Mouse (Mus musculus): ENCODE measurements around the gene Ms4a15. TPM values are rescaled to one million over a fixed set of nuclear protein-coding genes. Genes with fewer than 3 reads are reported as not detected.

Gene Ms4a15
- polyA plus RNA-seq, 1 experiment from 2014 or later = not detected

DNA sequence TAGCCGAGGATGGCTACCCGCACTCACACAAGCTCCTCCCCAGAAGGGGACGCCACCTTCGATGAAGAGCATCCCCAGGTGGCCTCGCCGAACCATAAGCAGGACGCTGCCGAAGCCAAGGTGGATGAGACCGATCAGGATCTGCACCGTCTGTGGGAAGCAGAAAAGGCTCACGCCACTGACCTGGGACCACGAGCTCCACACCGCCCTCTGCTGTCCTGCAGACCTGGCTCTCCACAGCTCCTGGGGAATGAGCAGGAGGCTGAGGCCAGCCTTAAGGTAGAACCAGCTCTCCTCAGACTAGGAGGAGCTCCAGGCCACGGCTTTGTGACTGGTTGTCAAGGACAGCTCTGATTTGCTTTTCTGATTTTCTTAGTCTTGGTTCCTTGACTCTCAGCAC is 9.9 kb downstream of the Ms4a15 start:
- in situ Hi-C loops (cut with MboI; ENCODE audit: low pct_unique_long_range_greater_than_20kb) = no loop called here
- POLR2A ChIA-PET = no interaction called here
- DNase-seq (ENCODE audit: low read depth, low spot score) (no peak), ATAC-seq (no peak)
- peak; percentile 54 for TF ChIP-seq CTCF (IDR thresholded peaks at IDR 0.05)
- CTCF ChIA-PET = interaction anchor here (0.8 to 1.9 kb wide), 7 partner anchors 9 to 160 kb away, joined by 3 to 6 read pairs (median 3); partner anchors contain the start of gene Ms4a15
- H3K27me3 ChIP-seq = no peaks in the 10 kb centered on the region

- POLR2A ChIA-PET = no interaction called here
- DNase-seq (ENCODE audit: low read depth, low spot score) = no peak
- no peak for TF ChIP-seq CTCF (IDR thresholded peaks at IDR 0.05)
- CTCF ChIA-PET = interaction anchor here (1.1 to 2.2 kb wide), 6 partner anchors 8 to 316 kb away, joined by 3 to 15 read pairs (median 6); no protein-coding TSS in a partner anchor
- H3K27me3 ChIP-seq = no peaks in the 10 kb centered on the region
- in situ Hi-C loops (cut with MboI; ENCODE audit: low pct_unique_long_range_greater_than_20kb) = no loop called here
- no peak for ATAC-seq
These were observed 12.8 kb downstream of the Ms4a15 start for GRCm38 (mm10) chr19:10980210-10980609.

GRCm38 (mm10) chr19:10979184-10980168 is 13.6 kb downstream of the Ms4a15 start:
- ChIA-PET POLR2A (interaction anchor here (0.7 kb wide), 1 partner anchor 334 kb away, joined by 4 read pairs; no protein-coding TSS in a partner anchor), CTCF (interaction anchor here (0.7 to 2.2 kb wide), 18 partner anchors 9 to 475 kb away, joined by 3 to 15 read pairs (median 4); no protein-coding TSS in a partner anchor)
- ATAC-seq (peak; percentile 74), DNase-seq (ENCODE audit: low read depth, low spot score) (no peak)
- no peaks in the 10 kb centered on the region for H3K27me3 ChIP-seq
- in situ Hi-C loops (cut with MboI; ENCODE audit: low pct_unique_long_range_greater_than_20kb) = no loop called here
- peak; percentile 85 for TF ChIP-seq CTCF (IDR thresholded peaks at IDR 0.05)

DNA sequence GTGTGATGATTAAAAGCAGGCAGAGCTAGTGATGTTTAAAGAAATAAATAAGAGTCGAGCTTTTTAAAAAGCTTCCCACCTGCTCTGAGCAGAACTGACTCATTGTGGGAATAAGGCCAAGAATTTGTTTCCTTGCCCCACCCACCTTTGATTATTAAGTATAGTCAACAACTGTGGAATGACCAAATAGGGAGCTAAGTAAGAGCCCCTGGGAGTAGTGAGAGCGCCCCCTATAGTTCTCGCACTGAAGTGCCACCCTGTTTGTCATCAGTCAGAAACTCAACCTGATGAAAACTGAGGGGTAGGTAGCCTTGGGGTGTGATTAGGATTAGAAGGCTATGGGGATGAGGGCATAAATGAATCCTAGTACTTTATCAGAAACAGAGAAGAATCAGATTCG is 16.7 kb downstream of the Ms4a15 start:
- POLR2A ChIA-PET = no interaction called here
- DNase-seq (ENCODE audit: low read depth, low spot score) (no peak), ATAC-seq (peak; percentile 5)
- CTCF ChIA-PET = interaction anchor here (0.7 to 1.7 kb wide), 9 partner anchors 8 to 381 kb away, joined by 3 to 5 read pairs (median 3); no protein-coding TSS in a partner anchor
- TF ChIP-seq CTCF (IDR thresholded peaks at IDR 0.05) = peak; percentile 82
- H3K27me3 ChIP-seq = peaks cover 9% of the 10 kb centered on the region
- in situ Hi-C loops (cut with MboI; ENCODE audit: low pct_unique_long_range_greater_than_20kb) = no loop called here

DNA sequence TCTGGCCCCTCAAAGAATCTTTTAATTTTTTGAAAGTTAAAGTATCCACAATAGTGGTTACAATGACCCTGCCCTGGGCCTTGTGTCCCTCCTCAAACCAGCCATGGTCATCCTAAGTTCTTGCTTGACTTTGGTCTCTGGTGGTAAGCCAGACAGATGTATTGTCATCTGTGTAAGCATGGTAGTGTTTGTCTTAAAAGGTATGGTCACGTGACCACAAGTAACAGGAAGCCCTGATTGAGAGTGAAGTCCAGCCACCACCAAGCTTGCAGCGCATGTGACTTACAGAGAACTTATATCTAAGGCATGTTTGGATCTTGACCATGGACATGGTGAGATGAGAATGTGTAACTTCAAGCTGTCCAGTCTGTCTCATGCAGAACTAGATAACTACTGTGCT is 17.9 kb downstream of the Ms4a15 start:
- CTCF ChIA-PET = interaction anchor here (1.1 to 1.4 kb wide), 4 partner anchors 10 to 67 kb away, joined by 3 to 5 read pairs (median 4); no protein-coding TSS in a partner anchor

DNA sequence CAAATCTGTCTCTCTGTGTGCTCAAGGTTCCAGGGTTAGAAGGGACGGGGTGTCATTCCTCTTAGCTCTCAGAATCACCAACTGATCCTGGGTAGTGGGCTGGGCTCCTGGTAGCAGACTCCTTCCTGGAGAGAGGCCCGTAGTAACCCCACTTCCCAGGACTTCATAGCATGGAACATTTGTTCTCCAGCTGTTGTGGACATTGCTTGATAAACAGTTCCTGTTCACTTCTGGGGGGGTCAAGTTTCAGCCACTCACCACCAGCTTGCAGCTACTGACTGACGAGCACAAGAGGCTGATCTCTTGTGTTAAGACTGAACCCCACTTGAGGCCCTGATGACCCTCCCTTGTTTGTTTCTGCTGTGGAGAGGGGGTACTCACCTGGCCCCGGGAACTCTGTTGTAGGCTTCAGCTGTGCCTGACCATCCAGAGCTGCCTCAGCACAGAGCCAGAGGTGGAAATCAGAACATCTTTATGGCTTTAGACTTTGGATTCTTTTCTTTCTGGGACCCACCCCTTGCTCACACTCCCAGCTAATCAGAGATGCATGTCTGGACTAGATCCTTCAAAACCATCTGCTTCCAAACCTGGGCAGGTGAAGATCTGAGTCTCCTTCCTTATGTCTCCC is 18.7 kb downstream of the Ms4a15 start, which contains the start of gene Ms4a10:
Gene Ms4a10 (minus strand): TSS at position 433 of the 628 bp plus-strand sequence.
- ATAC-seq = no peak
- no peak for DNase-seq (ENCODE audit: low read depth, low spot score)
- peaks cover 10% of the 10 kb centered on the region for H3K27me3 ChIP-seq
- ChIA-PET CTCF (interaction anchor here (1.1 to 1.4 kb wide), 3 partner anchors 15 to 66 kb away, joined by 3 to 5 read pairs (median 3); no protein-coding TSS in a partner anchor), POLR2A (no interaction called here)
- in situ Hi-C loops (cut with MboI; ENCODE audit: low pct_unique_long_range_greater_than_20kb) = no loop called here
- TF ChIP-seq CTCF (IDR thresholded peaks at IDR 0.05) = no peak

More for the DNA sequence above, 17.9 kb downstream of the Ms4a15 start:
- TF ChIP-seq CTCF (IDR thresholded peaks at IDR 0.05) = no peak
- in situ Hi-C loops (cut with MboI; ENCODE audit: low pct_unique_long_range_greater_than_20kb) = no loop called here
- peaks cover 10% of the 10 kb centered on the region for H3K27me3 ChIP-seq
- no peak for ATAC-seq
- no peak for DNase-seq (ENCODE audit: low read depth, low spot score)
- POLR2A ChIA-PET = no interaction called here

DNA sequence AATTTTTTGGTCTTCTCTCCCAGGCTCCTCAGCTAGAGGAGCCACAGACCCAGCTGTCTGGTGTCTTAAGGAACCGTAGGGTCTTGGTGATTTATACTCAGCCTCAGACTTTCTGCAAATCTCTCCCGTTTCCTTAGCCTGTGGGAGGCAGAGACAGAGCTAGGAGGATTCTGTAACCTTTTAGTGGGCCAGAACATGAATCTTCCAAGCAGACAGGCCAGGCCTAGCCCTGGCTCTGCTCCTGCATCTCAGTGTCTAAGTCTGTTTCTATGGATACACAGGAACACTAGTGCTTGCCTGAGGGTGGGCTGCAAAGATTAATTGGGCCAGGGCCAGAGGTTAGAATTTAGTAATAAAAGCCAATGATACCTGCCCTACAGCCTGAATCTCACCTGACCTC is 19.9 kb downstream of the Ms4a15 start:
- in situ Hi-C loops (cut with MboI; ENCODE audit: low pct_unique_long_range_greater_than_20kb) = no loop called here
- peaks cover 20% of the 10 kb centered on the region for H3K27me3 ChIP-seq
- ATAC-seq (no peak), DNase-seq (ENCODE audit: low read depth, low spot score) (no peak)
- ChIA-PET POLR2A (no interaction called here), CTCF (no interaction called here)
- no peak for TF ChIP-seq CTCF (IDR thresholded peaks at IDR 0.05)

GRCm38 (mm10) chr19:10972660-10973059 is 20.4 kb downstream of the Ms4a15 start:
- ChIA-PET CTCF (no interaction called here), POLR2A (no interaction called here)
- DNase-seq (ENCODE audit: low read depth, low spot score) = no peak
- no peak for TF ChIP-seq CTCF (IDR thresholded peaks at IDR 0.05)
- peaks cover 25% of the 10 kb centered on the region for H3K27me3 ChIP-seq
- ATAC-seq = no peak
- in situ Hi-C loops (cut with MboI; ENCODE audit: low pct_unique_long_range_greater_than_20kb) = no loop called here

DNA sequence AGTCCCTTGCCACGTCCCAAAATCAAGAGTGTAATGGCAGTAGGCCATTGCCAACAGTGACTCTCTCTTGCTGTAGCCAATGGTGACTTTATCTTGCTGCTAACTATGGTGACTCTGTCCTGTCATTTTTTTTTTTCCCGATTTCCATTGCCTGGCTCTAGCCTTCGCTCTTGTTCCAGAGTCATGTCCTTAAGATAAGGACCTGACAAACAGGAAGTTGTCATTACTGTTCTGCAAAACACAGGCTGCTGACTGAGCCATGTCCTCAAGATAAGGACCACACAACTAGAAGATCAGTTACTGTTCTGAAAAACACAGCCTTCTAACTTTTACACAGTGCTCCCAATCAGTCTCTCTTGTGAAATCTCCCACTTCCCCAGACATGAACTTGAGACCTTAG is 22.6 kb downstream of the Ms4a15 start:
- ChIA-PET CTCF (interaction anchor here (1.2 kb wide), 1 partner anchor 62 kb away, joined by 3 read pairs; no protein-coding TSS in a partner anchor), POLR2A (no interaction called here)
- H3K27me3 ChIP-seq = peaks cover 41% of the 10 kb centered on the region
- TF ChIP-seq CTCF (IDR thresholded peaks at IDR 0.05) = no peak
- in situ Hi-C loops (cut with MboI; ENCODE audit: low pct_unique_long_range_greater_than_20kb) = no loop called here
- ATAC-seq (no peak), DNase-seq (ENCODE audit: low read depth, low spot score) (no peak)

GRCm38 (mm10) chr19:10968578-10968977 is 24.5 kb downstream of the Ms4a15 start:
- in situ Hi-C loops (cut with MboI; ENCODE audit: low pct_unique_long_range_greater_than_20kb) = no loop called here
- no peak for TF ChIP-seq CTCF (IDR thresholded peaks at IDR 0.05)
- ATAC-seq (no peak), DNase-seq (ENCODE audit: low read depth, low spot score) (no peak)
- CTCF ChIA-PET = interaction anchor here (1.0 to 2.5 kb wide), 3 partner anchors 8 to 11 kb away, joined by 3 to 15 read pairs (median 3); no protein-coding TSS in a partner anchor
- peaks cover 51% of the 10 kb centered on the region for H3K27me3 ChIP-seq
- POLR2A ChIA-PET = no interaction called here

All from Patski (cell line).